In the genomic region with DNA sequence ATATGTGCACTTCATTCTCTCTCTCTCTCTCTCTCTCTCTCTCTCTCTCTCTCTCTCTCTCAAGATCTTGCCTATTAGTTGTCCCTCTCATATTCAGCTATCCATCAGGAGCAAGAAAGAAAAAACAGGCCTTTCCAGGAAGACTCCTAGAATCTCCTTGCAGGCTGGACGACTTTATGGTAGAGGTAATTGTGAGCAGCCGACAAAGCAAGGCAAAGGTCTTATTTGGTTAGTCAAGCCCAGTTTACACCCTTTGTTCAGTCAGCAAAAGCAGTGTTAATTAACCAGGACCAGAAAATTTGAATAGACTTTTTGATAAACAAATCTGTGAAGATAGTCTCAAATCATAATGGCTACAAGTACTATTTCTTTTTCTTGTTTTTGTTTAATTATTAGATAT, we compare ENCODE assay signal across 21 mouse cellular contexts. TPM values are rescaled to one million over a fixed set of nuclear protein-coding genes. Genes with fewer than 3 reads are reported as not detected.
DNase-seq lines count a peak whose midpoint lies in the region; ATAC-seq and TF ChIP-seq lines count a peak whose summit lies in the region.
"Had no signal": no experiment of that assay in that cellular context is flagged by ENCODE, and none has a peak within 500 bp of the region (broad histone marks: within the 10 kb centered on the region; RNA-seq: fewer than 3 reads in every experiment).

No protein-coding gene starts in this region.

- H3K27ac ChIP-seq in kidney, adult 2 months (ENCODE audit: insufficient read depth, low read depth, low read length) = 0 out of 2 replicates have a peak overlapping the region, but pooled peaks have one; percentile 2
- H3K27ac ChIP-seq in kidney, embryonic 14.5 days (ENCODE audit: low read depth, low read length) = no peak overlapping the region
- H3K27ac ChIP-seq in intestine, embryonic 14.5 days (ENCODE audit: low read depth) = peak overlapping the region; percentile 19
- peak overlapping the region; percentile 67 for H3K27ac ChIP-seq in stomach, postnatal 0 days (replicated peaks)
- H3K27ac ChIP-seq: embryonic facial prominence, embryonic 15.5 days; hindbrain, embryonic 10.5 days; hindbrain, embryonic 14.5 days had no signal

- H3K27me3 ChIP-seq in kidney, adult 2 months (replicated peaks; ENCODE audit: control insufficient read depth, insufficient read depth, low read length) = no peaks in the 10 kb centered on the region
- H3K27me3 ChIP-seq in kidney, embryonic 14.5 days (ENCODE audit: control insufficient read depth, insufficient read depth, low read length) = no peaks in the 10 kb centered on the region
- no peaks in the 10 kb centered on the region for H3K27me3 ChIP-seq in intestine, embryonic 14.5 days (replicated peaks; ENCODE audit: control insufficient read depth, insufficient read depth, low read length)
- no peaks in the 10 kb centered on the region for H3K27me3 ChIP-seq in stomach, postnatal 0 days (ENCODE audit: control insufficient read depth, insufficient read depth, low read length)
- H3K27me3 ChIP-seq: embryonic facial prominence, embryonic 15.5 days; heart, embryonic 12.5 days; Patski had no signal

- H3K4me2 ChIP-seq in kidney, embryonic 14.5 days (replicated peaks; ENCODE audit: low read depth, low read length) = no peak overlapping the region
- no peak overlapping the region for H3K4me2 ChIP-seq in intestine, embryonic 14.5 days (ENCODE audit: low read length)
- H3K4me2 ChIP-seq in stomach, postnatal 0 days (replicated peaks; ENCODE audit: low read depth) = no peak overlapping the region
- H3K4me2 ChIP-seq: embryonic facial prominence, embryonic 15.5 days; heart, embryonic 12.5 days; hindbrain, embryonic 14.5 days had no signal

- 59% methylated on average over 2 of the region's 2 CpGs for WGBS in kidney, adult 2 months
- WGBS in kidney, embryonic 14.5 days = 30% methylated on average over 2 of the region's 2 CpGs
- 46% methylated on average over 2 of the region's 2 CpGs for WGBS in intestine, embryonic 14.5 days
- WGBS in large intestine, adult 2 months = 30% methylated on average over 2 of the region's 2 CpGs
- 48% methylated on average over 2 of the region's 2 CpGs for WGBS in stomach, postnatal 0 days

- H3K9ac ChIP-seq in kidney, embryonic 14.5 days (ENCODE audit: low read depth, low read length) = no peak overlapping the region
- H3K9ac ChIP-seq in intestine, embryonic 14.5 days (ENCODE audit: low read length) = no peak overlapping the region
- H3K9ac ChIP-seq in stomach, postnatal 0 days (ENCODE audit: low read length) = no peak overlapping the region
- H3K9ac ChIP-seq: embryonic facial prominence, embryonic 15.5 days; heart, embryonic 12.5 days; hindbrain, embryonic 14.5 days had no signal

- no peaks in the 10 kb centered on the region for H3K36me3 ChIP-seq in kidney, adult 2 months (ENCODE audit: control insufficient read depth, insufficient read depth, low read length)
- H3K36me3 ChIP-seq in kidney, embryonic 14.5 days (ENCODE audit: control insufficient read depth, insufficient read depth, low read length) = no peaks in the 10 kb centered on the region
- no peaks in the 10 kb centered on the region for H3K36me3 ChIP-seq in intestine, embryonic 14.5 days (ENCODE audit: control insufficient read depth, insufficient read depth, low read length)
- H3K36me3 ChIP-seq in stomach, postnatal 0 days (ENCODE audit: control insufficient read depth, insufficient read depth, low read length) = no peaks in the 10 kb centered on the region
- H3K36me3 ChIP-seq: embryonic facial prominence, embryonic 15.5 days; heart, embryonic 12.5 days; hindbrain, embryonic 10.5 days had no signal

- ATAC-seq in kidney, embryonic 14.5 days (ENCODE audit: low FRiP score, low TSS enrichment) = no peak
- ATAC-seq in intestine, embryonic 14.5 days (replicated peaks; ENCODE audit: low FRiP score, low TSS enrichment, low read depth) = no peak
- peak; percentile 76 for ATAC-seq in stomach, postnatal 0 days (ENCODE audit: low FRiP score, low TSS enrichment)
- ATAC-seq: activated CD4-positive, CD25-positive, alpha-beta regulatory T cell, adult 4 months; forebrain, embryonic 16.5 days; Patski had no signal

- no peaks in the 10 kb centered on the region for H3K9me3 ChIP-seq in kidney, embryonic 14.5 days (ENCODE audit: control insufficient read depth, low read length)
- no peaks in the 10 kb centered on the region for H3K9me3 ChIP-seq in intestine, embryonic 14.5 days (ENCODE audit: control insufficient read depth, low read length)
- no peaks in the 10 kb centered on the region for H3K9me3 ChIP-seq in stomach, postnatal 0 days (ENCODE audit: control insufficient read depth, low read length)
- H3K9me3 ChIP-seq: embryonic facial prominence, embryonic 15.5 days; heart, embryonic 12.5 days; hindbrain, embryonic 10.5 days had no signal

- peak; percentile 79 for DNase-seq in kidney, adult 2 months
- no peak for DNase-seq in intestine, embryonic 14.5 days (ENCODE audit: low spot score)
- DNase-seq in large intestine, adult 2 months (ENCODE audit: low read depth, low spot score) = peak; percentile 70
- DNase-seq in stomach, postnatal 0 days (ENCODE audit: low spot score) = no peak
- DNase-seq in cerebellum, postnatal 25 days = no peak
- DNase-seq in urinary bladder, postnatal 14 days (ENCODE audit: low spot score) = no peak
- DNase-seq: adrenal gland, postnatal 14 days; cerebellum, adult 11-12 months; cerebellum, adult 9-11 months; embryo, embryonic 11 days; gastrocnemius, postnatal 14 days; heart, adult 2 months had no signal

- TF ChIP-seq CTCF in kidney, adult 2 months (conservative IDR thresholded peaks at IDR 0.05; ENCODE audit: insufficient read depth, insufficient read length, low read depth, low read length) = no peak
- TF ChIP-seq CTCF in stomach, postnatal 0 days (IDR thresholded peaks at IDR 0.05; ENCODE audit: low read depth) = no peak

- no peak for TF ChIP-seq POLR2A in kidney, adult 2 months (IDR thresholded peaks at IDR 0.05; ENCODE audit: low read depth, low read length)

- no peak for TF ChIP-seq EP300 in stomach, postnatal 0 days (optimal IDR thresholded peaks at IDR 0.05)

- H3K4me1 ChIP-seq in kidney, adult 2 months (ENCODE audit: control insufficient read depth, insufficient read depth, low read length) = peaks cover 14% of the 10 kb centered on the region
- peaks cover 12% of the 10 kb centered on the region for H3K4me1 ChIP-seq in kidney, embryonic 14.5 days (ENCODE audit: control insufficient read depth, insufficient read depth, low read length)
- peaks cover 6% of the 10 kb centered on the region; the same call in 1 of the 2 replicates for H3K4me1 ChIP-seq in intestine, embryonic 14.5 days (replicated peaks; ENCODE audit: control insufficient read depth, insufficient read depth, low read length)
- H3K4me1 ChIP-seq in stomach, postnatal 0 days (replicated peaks; ENCODE audit: control insufficient read depth, insufficient read depth) = 0 out of 2 replicates have a peak, but pooled peaks cover 3% of the 10 kb centered on the region

- no peak overlapping the region for H3K4me3 ChIP-seq in kidney, adult 2 months (ENCODE audit: insufficient read depth, low read depth, low read length)
- no peak overlapping the region for H3K4me3 ChIP-seq in kidney, embryonic 14.5 days (ENCODE audit: low read length)
- H3K4me3 ChIP-seq in intestine, embryonic 14.5 days (ENCODE audit: low read depth, low read length) = no peak overlapping the region
- H3K4me3 ChIP-seq in stomach, postnatal 0 days (ENCODE audit: low read depth, low read length) = no peak overlapping the region
- H3K4me3 ChIP-seq: embryonic facial prominence, embryonic 15.5 days; erythroblast, embryonic 14.5 days; heart, adult 2 months; heart, embryonic 12.5 days; hindbrain, embryonic 10.5 days had no signal

RNA-seq across cellular contexts. Expression of gene Zfp36l1, which starts 57.4 kb away (rescaled TPM):
- 109 and 111 TPM in 2 replicates for polyA plus RNA-seq in kidney, adult 2 months (2012; rRNA removed)
- polyA plus RNA-seq in kidney, embryonic 14.5 days (2014; fragmentation: Nextera tagmentation; extraction: Ambion mirVana) = 166 and 175 TPM in 2 replicates
- 159 and 165 TPM in 2 replicates for polyA plus RNA-seq in intestine, embryonic 14.5 days (2014; fragmentation: Nextera tagmentation; extraction: Ambion mirVana)
- 40.2 and 69.1 TPM in 2 replicates for polyA plus RNA-seq in large intestine, adult 2 months (2012; rRNA removed)
- 90.8 and 98.5 TPM in 2 replicates for polyA plus RNA-seq in stomach, postnatal 0 days (2015; fragmentation: Nextera tagmentation; extraction: Ambion mirVana)

Comparison
In these comparisons a context has a peak if more than half of its experiments do, and no peak if none do; other contexts are left out.
1. DNase-seq: peak in kidney, adult 2 months (single experiment) and large intestine, adult 2 months (single experiment); none in intestine, embryonic 14.5 days (single experiment), stomach, postnatal 0 days (single experiment), cerebellum, postnatal 25 days (0 of 2) and urinary bladder, postnatal 14 days (single experiment).